Mouse (Mus musculus): ENCODE results near the gene Tas2r104. TPM values are rescaled to one million over a fixed set of nuclear protein-coding genes. Genes with fewer than 3 reads are reported as not detected.

The Tas2r104 gene
- polyA plus RNA-seq, 2 experiments = not detected

- H3K9ac ChIP-seq (replicated peaks) = no peak within 1 kb of the TSS
- ATAC-seq (ENCODE audit: insufficient read depth) = no peak
These were observed 25.5 kb downstream of the Tas2r104 start, which contains the start of gene Tas2r107 for GRCm38 (mm10) chr6:131660049-131660448. Gene Tas2r107 (minus strand): TSS chr6:131660149.

More at GRCm38 (mm10) chr6:131660049-131660448, 25.5 kb downstream of the Tas2r104 start, which contains the start of gene Tas2r107:
- H3K4me1 ChIP-seq (replicated peaks; ENCODE audit: control insufficient read depth in 2 of 2, insufficient read depth in 2 of 2, low read length in 1 of 2) = no peaks in the 10 kb centered on the region
- H3K27ac ChIP-seq = no peak within 1 kb of the TSS
- no peak for TF ChIP-seq CTCF (IDR thresholded peaks at IDR 0.05; ENCODE audit: low read depth)
- TF ChIP-seq EP300 (IDR thresholded peaks at IDR 0.05; ENCODE audit: low read depth) = no peak
- no peak within 1 kb of the TSS for H3K4me2 ChIP-seq (ENCODE audit: low read depth)
- no peaks in the 10 kb centered on the region for H3K36me3 ChIP-seq (replicated peaks; ENCODE audit: control insufficient read depth, insufficient read depth, low read depth)
- no peak within 1 kb of the TSS for H3K4me3 ChIP-seq (ENCODE audit: insufficient read depth in 1 of 2, low read depth in 2 of 2, low read length in 2 of 2)
- DNase-seq (ENCODE audit: low read depth in 3 of 3, low spot score in 3 of 3) = no peak
- no peaks in the 10 kb centered on the region for H3K27me3 ChIP-seq (ENCODE audit: control insufficient read depth, insufficient read depth, low read length)
- no peaks in the 10 kb centered on the region for H3K9me3 ChIP-seq (ENCODE audit: control insufficient read depth, low read length)

Other genes starting within 250 kb of the Tas2r104 start
- not detected in 2 replicates for gene 5430401F13Rik, start 199.3 kb downstream of the Tas2r104 start, polyA plus RNA-seq (2012; rRNA removed)
- not detected in 2 replicates for gene 5430401F13Rik, start 199.3 kb downstream of the Tas2r104 start, polyA plus RNA-seq (2014; fragmentation: Nextera tagmentation; extraction: Ambion mirVana)
- gene Gm6619, start 199.3 kb downstream of the Tas2r104 start, polyA plus RNA-seq (2012; rRNA removed) = not detected in 2 replicates
- gene Gm6619, start 199.3 kb downstream of the Tas2r104 start, polyA plus RNA-seq (2014; fragmentation: Nextera tagmentation; extraction: Ambion mirVana) = not detected in 2 replicates
- not detected in 2 replicates for gene Tas2r130, start 54.8 kb downstream of the Tas2r104 start, polyA plus RNA-seq (2012; rRNA removed)
- gene Tas2r130, start 54.8 kb downstream of the Tas2r104 start, polyA plus RNA-seq (2014; fragmentation: Nextera tagmentation; extraction: Ambion mirVana) = not detected in 2 replicates
- not detected in 2 replicates for gene Tas2r107, start 25.6 kb downstream of the Tas2r104 start, polyA plus RNA-seq (2012; rRNA removed)
- not detected in 2 replicates for gene Tas2r107, start 25.6 kb downstream of the Tas2r104 start, polyA plus RNA-seq (2014; fragmentation: Nextera tagmentation; extraction: Ambion mirVana)
- gene Tas2r106, start 6.9 kb downstream of the Tas2r104 start, polyA plus RNA-seq (2012; rRNA removed) = not detected in 2 replicates
- not detected in 2 replicates for gene Tas2r106, start 6.9 kb downstream of the Tas2r104 start, polyA plus RNA-seq (2014; fragmentation: Nextera tagmentation; extraction: Ambion mirVana)
- not detected in 2 replicates for gene Tas2r105, start 1.8 kb upstream of the Tas2r104 start, polyA plus RNA-seq (2012; rRNA removed)
- not detected in 2 replicates for gene Tas2r105, start 1.8 kb upstream of the Tas2r104 start, polyA plus RNA-seq (2014; fragmentation: Nextera tagmentation; extraction: Ambion mirVana)
- gene Tas2r114, start 4.3 kb upstream of the Tas2r104 start, polyA plus RNA-seq (2012; rRNA removed) = not detected in 2 replicates
- gene Tas2r114, start 4.3 kb upstream of the Tas2r104 start, polyA plus RNA-seq (2014; fragmentation: Nextera tagmentation; extraction: Ambion mirVana) = not detected in 2 replicates

All from liver, embryonic 14.5 days (tissue).